Mouse (Mus musculus) layer of hippocampus, postnatal 14 days (tissue): ENCODE results near the gene Popdc3. TPM values are rescaled to one million over a fixed set of nuclear protein-coding genes. Genes with fewer than 3 reads are reported as not detected.
"Not testable (repeated sequence)": the region's sequence is repeated elsewhere in the genome, so short reads cannot be mapped to it uniquely, and the experiment has no call there.

Source experiments
- DNase-seq, 2 experiments: peaks; one replicate each; pipeline ENCODE4 v3.0.0; 2021 to 2022; ENCODE audit warnings: low spot score in 2 of 2, mixed read lengths in 1 of 2
- long read RNA-seq, 2 experiments: library from polyadenylated mRNA; stranded (forward); transcript quantifications; one replicate each; pipeline ENCODE4 v2.0.0; 2021
- total RNA-seq, 2 experiments: library from RNA; stranded (reverse); gene quantifications; 2 replicates each; pipeline ENCODE4 v1.2.3; 2021

Popdc3 gene
- 1 to 10 TPM; 7.5 to 8.5 TPM for total RNA-seq
- long read RNA-seq, experiment 1, partial matches to known transcripts, result 3 of 10 reads
- long read RNA-seq, experiment 1, other reads (novel, unspliced or antisense), result 1 of 10 reads
- long read RNA-seq, experiment 2, transcript Popdc3-201 (4 exons, 1,853 nt), result major isoform, 11 of 17 reads
- long read RNA-seq, experiment 2, partial matches to known transcripts, result 2 of 17 reads
- long read RNA-seq, experiment 2, other reads (novel, unspliced or antisense), result 3 of 17 reads

DNA sequence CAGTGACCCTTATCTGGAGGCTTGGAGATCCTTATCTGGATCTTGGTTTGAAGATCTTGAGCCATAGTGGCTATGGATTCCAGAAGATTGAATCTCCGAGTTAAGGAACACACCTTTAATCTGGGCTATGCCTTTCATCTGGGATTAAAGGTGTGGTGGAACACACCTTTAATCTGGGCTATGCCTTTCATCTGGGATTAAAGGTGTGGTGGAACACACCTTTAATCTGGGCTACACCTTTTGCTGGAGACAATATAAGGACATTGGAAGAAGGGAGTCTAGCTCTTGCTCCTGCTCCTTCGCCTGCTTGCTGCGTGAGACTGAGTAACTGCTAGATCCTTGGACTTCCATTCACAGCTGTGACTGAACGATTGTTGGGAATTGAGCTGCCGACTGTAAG lies at the start of gene Popdc3:
Gene Popdc3 (plus strand): TSS at position 301 of the 400 bp plus-strand sequence.
- DNase-seq, result not testable (repeated sequence)

GRCm38 (mm10) chr10:45129105-45129504 lies 48.8 kb upstream of the Popdc3 start:
- no peak for DNase-seq

DNA sequence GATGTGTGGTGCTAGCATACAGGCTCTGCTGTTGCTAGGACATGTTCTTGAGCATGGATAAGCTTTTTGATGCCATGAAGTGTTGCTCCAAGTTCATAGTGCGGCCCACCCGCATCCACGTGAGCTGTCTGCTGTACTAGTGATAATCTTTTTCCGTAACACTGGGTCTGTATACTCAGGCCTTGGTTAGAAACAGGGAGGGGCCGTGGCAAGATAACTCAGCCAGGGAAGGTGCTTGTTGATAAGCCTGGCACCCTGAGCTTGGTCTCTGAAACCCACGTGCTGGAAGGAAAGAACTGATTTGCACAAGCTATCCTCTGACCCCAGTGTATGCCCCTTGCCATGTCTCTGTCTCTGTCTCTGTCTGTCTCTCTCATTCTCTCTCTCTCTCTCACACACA lies 47.9 kb upstream of the Popdc3 start:
- DNase-seq, result no peak

- no peak for DNase-seq
Measured at GRCm38 (mm10) chr10:45132371-45132770, 45.5 kb upstream of the Popdc3 start.

GRCm38 (mm10) chr10:45136806-45137205 lies 41.1 kb upstream of the Popdc3 start:
- DNase-seq, result peak; percentile 43 to 65

DNA sequence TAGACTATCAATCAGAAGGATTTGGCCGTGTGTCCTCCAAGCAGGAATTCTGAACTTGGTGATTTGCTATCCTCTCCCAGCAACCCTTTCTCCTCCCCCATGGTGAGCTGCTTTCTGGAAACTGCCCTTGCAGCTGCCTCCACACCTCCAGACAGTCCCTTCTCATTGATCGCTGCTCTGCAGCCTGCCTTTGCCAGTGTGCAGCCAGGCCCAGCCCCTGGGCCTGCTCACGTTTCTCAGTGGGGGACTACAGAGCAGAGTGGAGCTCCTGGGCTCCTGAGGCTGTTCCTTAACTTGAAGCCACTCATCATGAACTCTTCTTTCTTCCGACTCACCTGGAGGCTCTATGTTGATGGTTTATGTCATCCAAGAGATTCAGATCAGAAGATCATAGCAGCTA lies 38.0 kb upstream of the Popdc3 start:
- no peak for DNase-seq

GRCm38 (mm10) chr10:45140474-45141212 lies 37.3 kb upstream of the Popdc3 start:
- DNase-seq, result no peak

DNA sequence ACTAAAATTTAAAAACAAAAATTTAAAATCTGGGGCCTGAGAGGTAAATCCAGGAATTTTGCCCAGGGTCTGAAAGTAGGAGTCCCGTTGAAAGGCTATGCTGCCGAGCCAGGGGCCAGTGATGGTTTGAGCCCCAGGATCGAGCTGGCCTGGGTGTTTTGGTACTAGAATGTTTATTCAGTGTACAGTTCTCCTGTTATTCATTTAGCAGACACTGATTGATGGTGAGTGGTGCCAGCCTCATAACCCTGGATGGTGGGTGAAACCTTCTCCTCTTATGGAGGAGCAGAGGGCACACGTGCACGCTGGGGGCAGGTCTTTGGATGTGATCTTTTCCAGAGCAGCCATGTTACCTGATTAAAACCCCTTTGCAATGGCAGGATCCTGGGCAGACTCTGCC lies 35.5 kb upstream of the Popdc3 start:
- no peak for DNase-seq

GRCm38 (mm10) chr10:45144038-45144817 lies 33.7 kb upstream of the Popdc3 start:
- no peak for DNase-seq

DNA sequence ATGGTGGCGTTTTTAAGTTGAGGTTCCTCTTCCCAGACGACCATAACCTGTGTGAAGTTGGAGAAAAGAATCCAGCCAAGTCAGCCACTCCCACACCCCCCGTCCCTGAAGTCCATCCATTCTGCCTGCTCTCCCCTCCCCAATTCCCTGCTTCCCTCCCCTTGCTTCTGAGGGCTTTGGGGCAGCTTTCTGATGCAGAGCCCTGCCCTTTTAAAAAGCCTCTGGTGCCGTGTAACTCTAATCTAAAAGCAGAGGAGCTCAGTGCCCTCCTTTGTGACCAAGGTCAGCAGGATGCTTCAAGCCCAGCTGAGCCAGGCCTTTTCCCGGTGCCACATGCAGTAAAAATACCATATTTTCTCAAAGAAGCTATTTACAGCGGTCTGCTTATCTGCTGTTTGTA lies 31.1 kb upstream of the Popdc3 start:
- no peak for DNase-seq

DNA sequence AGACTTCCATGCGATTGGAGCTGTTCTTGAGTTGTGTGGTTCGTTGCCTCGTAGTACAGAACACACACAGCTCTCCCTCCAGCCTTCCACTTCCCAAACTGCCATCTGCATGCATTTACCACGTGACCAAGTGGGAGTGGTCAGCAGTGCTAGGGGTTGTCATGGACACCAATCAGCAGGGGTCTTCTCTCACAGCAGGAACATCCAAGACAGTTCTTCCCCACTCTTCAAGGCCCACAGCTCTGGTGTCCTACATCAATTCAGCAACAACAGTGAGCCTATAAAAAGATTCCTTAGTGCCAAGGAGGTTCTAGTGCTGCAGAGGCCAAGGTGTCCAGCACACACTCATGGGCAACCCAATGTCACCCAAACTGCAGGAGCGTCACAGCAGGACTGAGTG lies 26.8 kb upstream of the Popdc3 start:
- no peak for DNase-seq

DNA sequence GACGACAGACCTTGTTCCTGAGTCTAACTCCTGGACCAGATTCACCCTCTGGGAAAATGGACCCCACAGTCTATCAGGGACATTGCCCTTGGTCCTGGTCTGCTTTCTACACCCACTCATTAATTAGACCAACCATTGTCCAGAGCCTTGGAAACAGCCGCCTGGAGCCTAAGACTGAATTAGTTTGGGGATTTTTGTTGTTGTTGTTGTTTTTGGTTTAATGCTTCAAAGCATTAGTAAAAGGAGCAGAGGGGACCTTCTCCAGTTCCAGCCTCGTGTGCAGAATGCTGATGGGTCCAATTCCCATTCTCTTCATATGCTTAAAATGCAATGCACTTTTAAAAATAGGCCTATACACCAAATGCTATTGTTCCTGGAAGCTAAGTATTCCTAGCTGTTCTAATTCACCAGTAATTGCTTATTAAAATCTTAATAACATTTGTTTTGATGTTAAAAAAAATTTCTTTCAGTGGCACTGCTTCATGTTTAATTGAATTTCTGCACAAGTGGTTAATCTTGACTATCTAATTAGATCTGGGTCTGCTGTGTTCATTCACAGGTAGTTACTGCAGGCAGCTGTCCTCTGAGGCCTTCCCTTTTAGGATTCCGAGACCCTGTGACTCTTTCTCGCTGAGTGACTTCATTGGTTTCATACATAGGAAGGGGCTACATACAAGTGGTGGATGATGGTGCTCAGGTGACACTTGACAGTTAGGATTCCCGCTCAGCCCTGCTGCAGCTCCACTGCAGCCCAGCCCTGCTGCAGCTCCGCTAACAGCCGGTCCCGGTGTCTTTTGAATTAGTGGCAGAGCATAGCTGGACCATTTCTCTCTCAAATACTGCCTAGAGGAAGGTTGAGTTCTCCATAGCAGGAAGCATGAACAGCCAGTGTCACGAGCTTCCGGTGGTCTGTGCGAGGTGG lies 25.9 kb upstream of the Popdc3 start:
- peak in 1 of 2 experiments; percentile 54 for DNase-seq

DNA sequence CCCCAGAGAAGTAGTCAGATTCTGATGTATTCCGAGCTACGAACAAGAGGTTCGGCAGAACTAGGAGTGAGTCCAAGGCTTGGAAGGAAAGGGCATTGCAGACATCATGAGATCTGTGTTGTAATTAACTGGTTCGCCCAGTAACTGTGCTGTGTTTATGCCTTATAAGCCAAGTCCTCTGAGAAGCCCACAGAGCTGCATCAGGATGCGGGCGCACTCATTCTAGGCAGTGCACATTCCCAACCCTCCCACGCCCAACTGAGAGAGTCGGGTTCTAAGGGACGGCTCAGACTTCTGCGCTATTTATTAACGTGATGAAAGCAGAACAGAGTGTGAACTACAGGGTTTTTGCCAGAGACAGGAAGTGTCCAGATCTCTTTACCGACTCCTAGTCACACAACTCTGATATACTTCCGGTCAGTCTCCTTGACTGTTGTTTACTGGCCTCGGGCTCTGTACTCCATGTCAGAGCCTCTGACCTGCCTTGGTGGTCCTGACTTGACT lies 23.3 kb upstream of the Popdc3 start:
- no peak for DNase-seq

- DNase-seq, result no peak
Measured at GRCm38 (mm10) chr10:45165851-45166250, 12.0 kb upstream of the Popdc3 start.

DNA sequence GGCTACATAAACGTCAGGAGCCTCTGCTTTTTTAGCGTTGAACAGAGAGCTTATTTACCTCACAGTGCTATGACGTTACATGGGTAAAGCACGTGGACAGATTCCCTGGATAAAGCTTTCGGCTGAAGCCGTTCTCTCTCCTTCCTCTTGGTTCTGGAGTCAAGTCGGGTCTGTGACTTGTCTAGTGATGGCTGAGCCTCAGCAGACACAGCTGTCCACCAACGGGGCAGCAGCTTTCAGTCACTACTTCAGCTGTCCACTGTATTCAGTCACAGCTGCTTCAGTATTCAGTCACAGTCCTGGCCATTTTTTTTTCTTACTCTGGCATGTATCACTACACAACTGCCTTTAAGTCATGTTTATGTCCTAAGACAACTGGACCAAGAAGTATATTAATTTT lies 4.0 kb upstream of the Popdc3 start:
- no peak for DNase-seq

DNA sequence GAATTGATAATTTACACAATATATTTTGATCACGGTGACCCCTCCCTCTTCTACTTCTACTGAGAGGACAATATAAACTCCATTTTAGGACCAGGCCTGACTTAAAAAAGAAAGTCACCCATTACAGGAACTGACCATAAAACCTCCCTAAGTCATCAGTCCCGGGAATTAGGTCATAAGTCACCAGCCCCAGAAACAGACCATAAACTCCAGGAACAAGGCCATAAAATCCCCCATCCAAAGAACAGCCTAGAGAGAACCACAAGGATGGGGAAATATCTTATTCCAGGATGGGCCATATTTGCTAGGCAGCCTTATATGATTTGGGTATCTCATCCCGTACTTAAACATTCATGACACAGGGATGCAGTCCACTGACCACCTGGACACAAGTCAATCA lies 3.6 kb upstream of the Popdc3 start:
- no peak for DNase-seq

DNA sequence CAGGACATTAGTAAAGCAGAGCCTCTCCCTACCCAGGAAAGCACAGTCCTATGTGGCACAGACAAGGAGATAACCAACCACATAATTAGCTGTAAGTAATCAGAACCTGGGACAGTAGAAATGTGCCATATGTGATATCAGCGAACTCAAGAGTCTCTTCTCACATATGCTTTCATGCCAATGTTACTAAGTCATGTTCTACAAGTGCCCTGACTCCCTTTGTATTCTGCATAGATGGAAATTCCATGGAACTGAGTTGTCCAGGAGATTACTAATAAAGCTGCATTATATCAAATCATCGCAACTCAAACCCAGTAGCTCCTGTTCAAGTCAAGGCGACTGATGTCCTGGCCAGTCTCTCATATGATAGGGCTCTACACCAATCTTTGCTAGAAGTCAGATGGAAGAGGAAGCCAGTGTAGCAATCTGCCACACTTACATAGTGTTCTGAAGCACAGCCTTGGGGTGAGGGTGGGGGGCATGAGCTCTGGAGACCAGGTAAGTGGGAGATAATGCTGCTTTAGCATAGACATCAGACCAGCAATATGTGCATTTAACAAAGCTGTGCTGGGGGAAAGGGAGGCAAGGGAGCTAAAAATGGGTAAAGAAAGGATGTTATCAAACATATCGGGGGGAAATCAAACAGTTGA lies 2.9 kb downstream of the Popdc3 start:
- no peak for DNase-seq

DNA sequence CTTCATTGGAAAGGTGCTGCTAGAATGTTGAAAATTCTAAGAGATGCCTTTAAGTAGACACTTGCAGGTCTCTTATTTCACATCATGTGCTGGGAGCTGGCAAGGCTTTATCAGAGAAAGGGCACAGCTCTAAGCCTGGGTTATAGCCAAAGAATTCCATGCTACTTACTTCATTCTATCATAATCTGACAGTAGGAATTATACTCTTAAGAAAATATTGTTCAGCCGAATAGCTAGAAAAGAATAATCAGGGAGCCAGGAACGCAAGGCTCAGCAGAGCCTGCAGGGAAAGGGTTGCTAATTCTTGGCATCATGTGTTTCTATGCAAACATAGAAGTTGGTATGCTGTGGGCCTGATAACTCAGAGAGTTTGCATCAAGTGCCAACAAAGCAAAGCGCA lies 3.4 kb downstream of the Popdc3 start:
- DNase-seq, result no peak

DNA sequence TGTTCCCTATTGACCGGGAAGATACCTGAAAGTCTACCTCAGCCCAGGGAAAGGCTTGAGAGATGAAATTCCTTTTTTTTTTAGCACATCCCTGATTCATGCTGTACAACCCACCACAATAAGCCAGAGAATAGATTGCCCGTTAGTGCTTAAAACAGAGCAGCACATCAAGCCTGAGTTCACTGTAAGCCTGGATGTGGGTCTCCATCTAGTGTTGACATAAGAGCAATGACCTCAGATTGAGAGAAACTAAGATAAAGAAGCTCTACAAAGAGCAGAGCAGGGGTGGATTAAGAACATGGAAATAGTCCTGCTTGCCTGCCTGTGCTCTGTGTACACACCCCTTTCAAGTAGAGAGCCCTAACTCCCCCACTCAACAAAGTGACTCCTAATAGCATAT lies 7.6 kb downstream of the Popdc3 start:
- peak in 1 of 2 experiments; percentile 6 for DNase-seq
